Mouse (Mus musculus): ENCODE data around the gene Selenop.
A peak's percentile ranks its signal among the peaks of the same experiment; 100 is the strongest.

DNA sequence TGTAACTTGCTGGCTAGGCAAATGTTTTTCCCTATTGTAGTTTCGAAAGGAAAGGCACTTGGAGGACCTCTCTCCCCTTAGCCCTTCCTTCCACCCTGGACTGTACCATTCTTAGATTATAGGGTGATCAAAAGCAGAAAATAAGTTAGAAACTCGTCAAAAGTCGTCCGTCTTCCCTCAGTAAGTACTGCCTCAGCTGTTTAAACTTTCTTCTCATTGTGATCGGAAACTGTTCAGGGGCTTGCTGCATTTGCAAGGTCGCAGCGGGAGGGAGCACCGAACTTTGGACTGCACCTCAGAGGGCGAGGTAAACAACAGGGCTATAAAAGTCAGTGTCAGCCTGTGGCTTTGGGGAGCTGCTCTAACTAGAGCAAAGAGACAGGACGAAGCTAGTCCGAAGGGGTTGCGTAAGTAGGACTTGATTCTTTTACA lies 2.3 kb downstream of the Selenop start:
- TF ChIP-seq POLR2A (IDR thresholded peaks at IDR 0.05; ENCODE audit: borderline replicate concordance, control insufficient read depth, low read depth, low read length) (peak; percentile 37; the same call in 1 of the 2 replicates), CTCF (IDR thresholded peaks at IDR 0.05; ENCODE audit: control insufficient read depth, insufficient read depth, low read length) (no peak)

Measured in bone marrow, adult 2 months (tissue).